Mouse (Mus musculus) midbrain, embryonic 16.5 days (tissue): ENCODE measurements at regions not wholly inside any gene's neighbourhood (a gene's known extent, or its start where the extent isn't known, plus 50 kb on each side); places are given as distances from the start of the nearest gene placed in this dataset.

Experiments
- ATAC-seq: fragments of 200-750 bp; cut with Nextera tagmentation; 2 replicates; pipeline ENCODE4 v1.8.0; 2017; ENCODE audit warnings: moderate TSS enrichment
- H3K27ac ChIP-seq: fragments of 300-500 bp; sonication (generic); 2 replicates; pipeline ENCODE4 v1.5.1; 2014; ENCODE audit warnings: mild to moderate bottlenecking, low read length, mixed read lengths
- H3K27me3 ChIP-seq: fragments of 300-500 bp; sonication (generic); 2 replicates; pipeline ENCODE4 v1.6.1; 2014; ENCODE audit warnings: low read depth, low read length, mixed read lengths; ENCODE audit not compliant: control insufficient read depth, insufficient read depth
- H3K36me3 ChIP-seq: fragments of 300-500 bp; sonication (generic); 2 replicates; pipeline ENCODE4 v1.6.1; 2014; ENCODE audit warnings: mild to moderate bottlenecking, low read length, moderate library complexity, mixed read lengths; ENCODE audit not compliant: control insufficient read depth, insufficient read depth
- H3K4me1 ChIP-seq: fragments of 300-500 bp; sonication (generic); 2 replicates; pipeline ENCODE4 v1.6.1; 2014; ENCODE audit warnings: mild to moderate bottlenecking, low read length, mixed read lengths; ENCODE audit not compliant: control insufficient read depth, insufficient read depth
- H3K4me2 ChIP-seq: fragments of 300-500 bp; sonication (generic); 2 replicates; pipeline ENCODE4 v1.6.1; 2014; ENCODE audit warnings: mild to moderate bottlenecking, low read length, mixed read lengths
- H3K4me3 ChIP-seq: fragments of 300-500 bp; sonication (generic); 2 replicates; pipeline ENCODE4 v1.5.1; 2014; ENCODE audit warnings: low read depth, mild to moderate bottlenecking, low read length, moderate library complexity, mixed read lengths
- H3K9ac ChIP-seq: fragments of 300-500 bp; sonication (generic); 2 replicates; pipeline ENCODE4 v1.6.1; 2014; ENCODE audit warnings: low read depth, low read length, mixed read lengths
- H3K9me3 ChIP-seq: fragments of 300-500 bp; sonication (generic); replicated peaks from 2 replicates; pipeline ENCODE4 v1.6.1; 2014; ENCODE audit warnings: mild to moderate bottlenecking, low read length, mixed read lengths; ENCODE audit not compliant: control insufficient read depth, poor library complexity, severe bottlenecking
- WGBS: fragments of 180-500 bp; shearing (Covaris S2); extraction: QIAGEN DNeasy Blood & Tissue Kit; methylation state at CpG from one replicate; pipeline ENCODE4 v1.1.7; 2014; 5-methylcytosine and 5-hydroxymethylcytosine counted together

DNA sequence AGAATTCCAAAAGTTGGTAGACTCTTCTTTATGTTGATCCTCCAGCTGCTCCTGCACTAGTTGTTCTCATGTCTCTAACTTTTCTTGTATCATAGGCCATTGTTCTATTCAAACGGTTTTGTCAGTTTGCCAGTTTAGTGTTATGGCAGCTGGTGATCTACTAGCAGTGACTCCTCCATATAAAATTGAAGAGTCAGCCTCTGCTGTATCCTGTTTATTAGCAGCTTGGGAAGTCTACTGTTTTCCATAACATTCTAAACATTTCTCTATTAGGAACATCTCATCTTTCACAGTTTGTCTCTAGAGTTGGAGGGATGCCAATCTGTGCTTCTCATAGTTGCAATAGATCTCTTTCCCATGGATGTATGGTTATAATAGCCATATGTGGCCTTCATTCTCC, 58.6 kb downstream of the Drd1 start:
- no peaks in the 10 kb centered on the region for H3K27me3 ChIP-seq
- H3K4me1 ChIP-seq: no peaks in the 10 kb centered on the region
- H3K4me2 ChIP-seq: no peak overlapping the region
- no peak overlapping the region for H3K27ac ChIP-seq
- WGBS: 73% methylated on average over 1 of the region's 1 CpGs
- no peak overlapping the region for H3K4me3 ChIP-seq
- H3K36me3 ChIP-seq: no peaks in the 10 kb centered on the region
- H3K9ac ChIP-seq: no peak overlapping the region
- no peak for ATAC-seq
- H3K9me3 ChIP-seq: no peaks in the 10 kb centered on the region

- Histone ChIP-seq H3K36me3 (no peaks in the 10 kb centered on the region), H3K4me3 (no peak overlapping the region), H3K4me2 (no peak overlapping the region), H3K9ac (no peak overlapping the region), H3K27ac (no peak overlapping the region), H3K4me1 (no peaks in the 10 kb centered on the region), H3K27me3 (no peaks in the 10 kb centered on the region), H3K9me3 (no peaks in the 10 kb centered on the region)
- WGBS: 85% methylated on average over 7 of the region's 7 CpGs
- ATAC-seq: no peak
These were observed 62.5 kb downstream of the Drd1 start for GRCm38 (mm10) chr13:53992863-53993451.

- Histone ChIP-seq H3K27ac (0 out of 2 replicates have a peak overlapping the region, but pooled peaks have one; percentile 26), H3K9me3 (no peaks in the 10 kb centered on the region)
- WGBS: 53% methylated on average over 2 of the region's 2 CpGs
These were observed 76.3 kb downstream of the Drd1 start for GRCm38 (mm10) chr13:53979226-53979625.

DNA sequence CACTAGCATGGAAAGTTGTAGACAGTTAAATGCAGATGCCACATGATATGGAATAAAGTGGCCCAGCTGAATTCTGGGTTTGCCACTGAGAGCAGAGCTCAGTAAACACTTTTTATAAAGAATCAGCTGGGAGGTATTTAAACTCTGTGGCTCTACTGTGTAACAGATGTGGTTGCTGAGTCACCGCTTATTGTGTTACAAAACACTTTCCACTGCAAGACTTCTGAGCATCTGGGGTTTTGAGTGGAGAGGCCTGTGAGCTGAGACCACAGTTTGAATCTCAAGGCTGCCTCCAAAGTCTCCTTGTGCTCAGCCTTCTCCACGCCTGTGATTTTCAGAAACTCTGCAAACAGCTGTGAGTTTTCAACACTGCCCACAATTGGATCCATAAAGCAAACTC, 86.1 kb downstream of the Drd1 start:
- Histone ChIP-seq H3K36me3 (no peaks in the 10 kb centered on the region), H3K9me3 (peaks cover 9% of the 10 kb centered on the region; the same call in 1 of the 2 replicates), H3K27ac (no peak overlapping the region), H3K4me1 (no peaks in the 10 kb centered on the region), H3K9ac (no peak overlapping the region), H3K4me3 (no peak overlapping the region), H3K4me2 (no peak overlapping the region), H3K27me3 (no peaks in the 10 kb centered on the region)
- no peak for ATAC-seq
- WGBS: 90% methylated on average over 2 of the region's 2 CpGs

More at GRCm38 (mm10) chr13:53979226-53979625, 76.3 kb downstream of the Drd1 start:
- Histone ChIP-seq H3K36me3 (no peaks in the 10 kb centered on the region), H3K27me3 (no peaks in the 10 kb centered on the region), H3K4me2 (no peak overlapping the region), H3K4me1 (no peaks in the 10 kb centered on the region), H3K4me3 (no peak overlapping the region), H3K9ac (no peak overlapping the region)
- no peak for ATAC-seq

GRCm38 (mm10) chr13:53956167-53956566, 99.3 kb downstream of the Drd1 start:
- WGBS: 92% methylated on average over 15 of the region's 15 CpGs
- Histone ChIP-seq H3K27ac (no peak overlapping the region), H3K4me3 (no peak overlapping the region), H3K36me3 (no peaks in the 10 kb centered on the region), H3K9me3 (no peaks in the 10 kb centered on the region), H3K27me3 (no peaks in the 10 kb centered on the region), H3K4me2 (no peak overlapping the region), H3K4me1 (no peaks in the 10 kb centered on the region), H3K9ac (no peak overlapping the region)
- ATAC-seq: no peak

GRCm38 (mm10) chr13:53948056-53948455, 107.4 kb downstream of the Drd1 start:
- Histone ChIP-seq H3K27me3 (no peaks in the 10 kb centered on the region), H3K4me2 (no peak overlapping the region), H3K4me3 (no peak overlapping the region), H3K9me3 (no peaks in the 10 kb centered on the region), H3K27ac (no peak overlapping the region), H3K36me3 (no peaks in the 10 kb centered on the region), H3K4me1 (no peaks in the 10 kb centered on the region), H3K9ac (no peak overlapping the region)
- ATAC-seq: no peak
- WGBS: 6% methylated on average over 4 of the region's 4 CpGs

DNA sequence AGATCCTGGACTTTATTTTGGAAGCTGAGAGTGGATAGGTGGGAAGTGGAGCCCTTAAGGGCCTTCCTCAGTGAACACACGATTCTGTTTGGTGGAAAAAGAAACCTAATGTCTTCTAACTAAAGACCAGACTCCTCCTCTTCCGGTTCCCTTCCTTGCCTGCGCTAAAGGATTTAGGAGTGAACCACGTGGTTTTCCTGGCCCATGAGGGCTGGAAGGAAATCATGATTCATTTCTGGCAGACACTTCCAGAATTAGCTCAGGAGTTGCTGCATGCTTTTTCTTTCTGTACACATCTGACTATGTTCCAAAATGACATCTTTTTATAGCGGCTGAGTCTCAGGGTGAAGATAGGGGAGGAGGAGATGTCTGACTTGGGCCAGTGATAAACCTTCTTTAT, 109.8 kb downstream of the Drd1 start:
- Histone ChIP-seq H3K4me1 (peaks cover 6% of the 10 kb centered on the region; the same call in 1 of the 2 replicates), H3K9ac (no peak overlapping the region), H3K27ac (no peak overlapping the region), H3K27me3 (no peaks in the 10 kb centered on the region), H3K4me2 (no peak overlapping the region), H3K4me3 (no peak overlapping the region), H3K36me3 (no peaks in the 10 kb centered on the region), H3K9me3 (no peaks in the 10 kb centered on the region)
- WGBS: 77% methylated on average over 5 of the region's 5 CpGs
- ATAC-seq: no peak

DNA sequence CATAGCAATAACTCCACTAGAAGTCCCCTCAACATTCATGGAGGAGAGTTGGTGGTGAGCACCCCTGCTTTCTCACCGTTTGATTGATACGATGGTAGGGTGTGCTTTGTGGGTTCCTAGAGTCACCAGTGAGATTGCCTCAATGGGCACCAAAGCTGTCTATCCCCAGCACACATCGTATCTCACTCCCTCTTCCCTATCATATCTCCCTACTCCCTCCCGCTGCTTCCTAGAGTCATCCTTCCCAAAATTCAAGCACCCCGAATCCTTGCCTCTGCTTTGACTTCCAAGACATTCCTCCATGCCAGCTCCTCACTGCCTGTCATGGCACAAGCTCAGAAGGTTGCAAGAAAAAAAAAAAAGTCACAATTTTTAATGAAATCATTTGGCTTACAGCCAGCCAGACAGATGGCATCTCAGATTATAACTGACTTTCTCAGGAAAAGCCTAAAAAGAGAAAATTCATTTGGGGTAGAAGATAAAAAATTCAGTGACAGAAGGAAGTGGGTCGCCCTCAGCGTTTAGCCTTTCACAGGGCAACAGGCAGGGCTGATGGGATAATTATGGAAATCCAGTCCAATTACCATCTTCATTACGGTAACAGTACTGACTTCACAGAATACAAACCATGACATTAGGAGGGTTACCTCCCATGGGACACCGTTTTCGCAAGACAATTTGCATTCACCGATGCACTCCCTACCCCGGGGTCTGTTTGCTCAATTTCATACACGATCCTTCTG, 114.3 kb downstream of the Drd1 start:
- Histone ChIP-seq H3K4me1 (peaks cover 6% of the 10 kb centered on the region; the same call in 1 of the 2 replicates), H3K27me3 (no peaks in the 10 kb centered on the region), H3K4me2 (no peak overlapping the region), H3K9ac (no peak overlapping the region), H3K4me3 (no peak overlapping the region), H3K9me3 (no peaks in the 10 kb centered on the region), H3K36me3 (no peaks in the 10 kb centered on the region), H3K27ac (no peak overlapping the region)
- ATAC-seq: peak; percentile 80
- 52% methylated on average over 13 of the region's 13 CpGs for WGBS

- no peak overlapping the region for H3K4me3 ChIP-seq
- H3K4me1 ChIP-seq: no peaks in the 10 kb centered on the region
- no peak overlapping the region for H3K27ac ChIP-seq
- H3K36me3 ChIP-seq: no peaks in the 10 kb centered on the region
- no peaks in the 10 kb centered on the region for H3K9me3 ChIP-seq
- H3K4me2 ChIP-seq: no peak overlapping the region
- no peak overlapping the region for H3K9ac ChIP-seq
- ATAC-seq: no peak
- 81% methylated on average over 14 of the region's 14 CpGs for WGBS
- H3K27me3 ChIP-seq: no peaks in the 10 kb centered on the region
These were observed 120.3 kb downstream of the Drd1 start for GRCm38 (mm10) chr13:53935174-53935699.
